Mouse (Mus musculus) cerebellum, adult 2 months (tissue): ENCODE measurements around the gene Snx21.

Experiments
- CTCF ChIP-seq: fragments of 200-500 bp; IDR thresholded peaks from 2 replicates; pipeline ENCODE4 v1.5.1; 2011; ENCODE audit warnings: low read depth, mild to moderate bottlenecking, control low read depth, low read length, moderate library complexity, borderline replicate concordance; ENCODE audit not compliant: insufficient read depth
- POLR2A ChIP-seq: fragments of 200-500 bp; IDR thresholded peaks from 2 replicates; pipeline ENCODE4 v1.6.1; 2011; ENCODE audit warnings: low read length, control low read depth, borderline replicate concordance; ENCODE audit not compliant: insufficient read depth

DNA sequence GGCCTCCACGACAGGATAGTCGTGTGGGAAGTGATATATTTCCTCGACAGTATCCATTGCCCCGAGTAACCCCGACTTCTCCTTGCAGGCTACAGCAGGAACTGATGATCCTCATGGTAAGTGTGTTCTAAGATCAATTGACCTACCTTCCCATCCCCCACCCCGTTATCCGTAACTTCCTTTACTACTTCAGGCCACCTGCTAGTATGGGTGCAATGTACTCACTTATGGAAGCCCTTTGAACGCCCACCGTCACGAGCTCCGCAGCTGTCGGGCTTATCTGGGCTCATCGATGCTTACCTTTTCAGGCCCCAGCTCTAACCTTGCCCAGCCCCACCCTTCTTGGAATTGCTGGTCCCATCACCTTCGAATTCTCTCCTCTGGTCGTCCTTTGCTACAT is 15.3 kb upstream of the Snx21 start:
- TF ChIP-seq CTCF (no peak), POLR2A (no peak)
